Mouse (Mus musculus) cerebellum, adult 2 months (tissue): ENCODE data around the gene Olfr780.

ENCODE experiments used
- CTCF ChIP-seq: fragments of 200-500 bp; IDR thresholded peaks from 2 replicates; pipeline ENCODE4 v1.5.1; 2011; ENCODE audit warnings: low read depth, mild to moderate bottlenecking, control low read depth, low read length, moderate library complexity, borderline replicate concordance; ENCODE audit not compliant: insufficient read depth
- POLR2A ChIP-seq: fragments of 200-500 bp; IDR thresholded peaks from 2 replicates; pipeline ENCODE4 v1.6.1; 2011; ENCODE audit warnings: low read length, control low read depth, borderline replicate concordance; ENCODE audit not compliant: insufficient read depth

DNA sequence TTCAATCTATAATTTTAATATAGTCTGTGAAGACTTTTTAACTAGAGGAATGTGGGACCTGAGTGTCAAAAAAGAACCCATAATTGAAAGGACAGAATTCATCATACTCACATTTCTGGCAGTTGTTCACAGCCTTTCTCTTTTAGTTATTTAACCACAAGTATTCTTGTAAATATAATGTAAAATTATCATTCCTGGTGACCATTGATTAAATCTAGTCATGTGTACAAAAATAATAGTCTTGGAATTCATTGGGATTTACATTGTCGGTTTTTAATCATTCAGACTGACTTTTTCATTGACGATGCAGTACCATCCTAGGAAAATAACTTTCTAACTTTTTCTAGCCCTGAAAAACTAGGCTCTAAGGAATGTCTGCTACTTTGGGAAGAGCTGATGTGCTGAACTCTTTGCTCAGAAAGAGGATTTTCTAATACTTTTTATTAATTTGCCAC, 46.8 kb upstream of the Olfr780 start, which contains the start of gene Olfr777:
- TF ChIP-seq CTCF = no peak
- TF ChIP-seq POLR2A = no peak
